In the genomic region with DNA sequence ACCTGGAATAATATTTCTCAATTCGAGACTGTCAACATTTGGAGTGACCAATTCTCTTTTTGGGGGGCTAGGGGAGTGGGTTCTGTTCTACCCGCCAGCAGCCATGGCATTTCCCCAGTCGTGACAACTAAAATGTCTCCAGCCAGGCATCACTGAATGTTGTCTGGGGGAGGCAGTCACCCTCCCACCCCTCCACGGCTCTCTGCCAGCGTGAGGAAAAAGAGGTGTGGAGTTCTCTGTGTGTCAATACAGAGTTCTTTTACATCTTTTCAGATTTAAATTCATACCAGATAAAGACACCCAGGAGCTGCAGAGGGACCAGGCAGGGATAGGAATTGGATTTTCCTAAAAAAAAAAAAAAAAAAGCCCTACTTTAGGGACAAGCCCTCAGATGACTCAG, we compare ENCODE assay signal across 22 mouse cellular contexts. TPM values are rescaled to one million over a fixed set of nuclear protein-coding genes. Genes with fewer than 3 reads are reported as not detected.
"Had no signal": no experiment of that assay in that cellular context is flagged by ENCODE, and none has a peak within 500 bp of the region (broad histone marks: within the 10 kb centered on the region; RNA-seq: fewer than 3 reads in every experiment).

No protein-coding gene starts in this region.

- DNase-seq: kidney, adult 2 months; kidney, postnatal 25 days; layer of hippocampus, adult 9-11 months; liver; lung, adult 18-20 months; lung, postnatal 14 days; lung, postnatal 4 days; retina, postnatal 1 day; spleen, adult 18-20 months; thymus, postnatal 25 days had no signal

- ATAC-seq: intestine, postnatal 0 days; liver, embryonic 12.5 days had no signal

RNA-seq across cellular contexts. Expression of a gene that starts 22.4 kb away (rescaled TPM):
- polyA plus RNA-seq: intestine, postnatal 0 days; kidney, embryonic 14.5 days; kidney, postnatal 0 days; large intestine, adult 2 months; limb, embryonic 10.5 days; limb, embryonic 13.5 days; liver, embryonic 12.5 days; liver, embryonic 15.5 days; lung, embryonic 16.5 days; midbrain, embryonic 15.5 days; stomach, embryonic 15.5 days; thymus, postnatal 0 days had no signal
